Mouse (Mus musculus): ENCODE data around the gene Tmem94.
A peak's percentile ranks its signal among the peaks of the same experiment; 100 is the strongest.

The Tmem94 gene

DNA sequence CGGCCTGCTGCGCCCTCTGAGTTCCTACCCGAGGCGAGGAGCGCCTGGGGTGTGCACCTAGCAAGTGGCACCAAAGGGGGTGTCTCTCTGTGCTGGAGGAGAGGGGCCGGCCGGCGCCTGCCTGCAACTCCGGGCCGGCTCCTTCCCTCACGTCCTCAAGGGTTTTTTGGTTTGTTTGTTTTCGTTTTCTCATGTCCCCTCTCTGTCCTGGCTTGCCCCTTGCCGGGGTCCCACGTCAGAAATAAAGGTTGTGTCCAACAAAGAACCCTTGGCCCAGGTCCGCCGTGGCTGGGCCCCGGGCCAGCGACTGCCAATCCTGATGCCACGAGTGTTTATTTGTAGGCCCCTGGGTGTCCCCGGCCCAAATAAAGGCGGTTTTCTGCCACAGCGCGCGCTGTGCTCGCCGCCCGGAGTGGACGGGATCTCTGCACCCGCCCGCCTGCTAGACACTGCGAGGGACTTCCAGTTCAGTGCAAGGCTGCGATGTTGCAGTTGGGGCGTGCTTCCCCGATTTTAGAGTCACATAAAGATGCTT, 441 bp downstream of the Tmem94 start:
- peak; percentile 89 for DNase-seq (ENCODE audit: extremely low read depth, insufficient read length, low spot score)

DNA sequence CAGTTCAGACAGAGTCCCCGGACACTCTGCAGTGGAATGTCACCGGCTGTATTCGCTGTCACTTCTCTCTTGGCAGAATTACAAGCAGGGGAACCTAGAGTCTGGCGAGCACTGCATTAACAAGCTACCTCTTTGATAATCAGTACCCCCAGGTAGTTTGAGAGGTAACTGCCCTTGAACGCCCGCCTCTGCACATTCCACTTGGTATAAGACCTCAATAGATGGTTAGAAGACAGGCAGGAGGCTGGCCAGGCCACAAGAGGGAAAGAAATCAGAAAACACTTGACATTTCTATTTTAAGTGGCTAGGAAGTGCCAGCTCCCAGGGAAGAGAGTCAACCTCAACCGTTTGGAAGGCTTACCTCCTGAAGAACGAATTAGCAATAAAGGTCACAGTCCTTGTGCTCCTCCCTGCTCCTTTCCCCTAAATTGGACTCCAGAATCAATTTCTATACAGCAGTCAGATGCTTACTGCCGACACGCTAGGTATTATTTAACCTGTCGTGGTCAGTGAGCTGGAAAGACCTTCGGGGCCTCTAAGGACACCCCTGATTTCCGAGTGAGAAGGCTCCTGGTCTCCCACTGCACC, 1.2 kb downstream of the Tmem94 start:
- DNase-seq (ENCODE audit: extremely low read depth, insufficient read length, low spot score) = no peak

DNA sequence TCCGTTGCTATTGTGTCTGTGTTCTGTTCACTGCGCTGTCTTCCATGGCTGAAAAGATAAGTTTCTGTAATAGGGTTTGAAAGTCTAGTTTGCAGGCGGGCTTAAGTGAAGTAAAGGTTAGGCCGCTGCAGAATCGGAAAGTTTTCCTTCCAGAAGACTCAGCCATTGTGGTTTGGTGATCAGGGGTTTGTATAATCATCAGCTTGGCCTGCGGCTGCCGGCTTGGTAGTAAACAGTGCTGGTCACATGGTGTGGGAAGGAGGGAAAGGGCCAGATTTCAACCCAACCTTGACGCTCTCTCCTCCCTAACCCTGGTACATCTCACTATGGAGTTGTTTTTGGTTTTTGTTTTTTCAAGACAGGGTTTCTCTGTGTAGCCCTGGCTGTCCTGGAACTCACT, 1.7 kb downstream of the Tmem94 start:
- no peak for DNase-seq (ENCODE audit: extremely low read depth, insufficient read length, low spot score)

DNA sequence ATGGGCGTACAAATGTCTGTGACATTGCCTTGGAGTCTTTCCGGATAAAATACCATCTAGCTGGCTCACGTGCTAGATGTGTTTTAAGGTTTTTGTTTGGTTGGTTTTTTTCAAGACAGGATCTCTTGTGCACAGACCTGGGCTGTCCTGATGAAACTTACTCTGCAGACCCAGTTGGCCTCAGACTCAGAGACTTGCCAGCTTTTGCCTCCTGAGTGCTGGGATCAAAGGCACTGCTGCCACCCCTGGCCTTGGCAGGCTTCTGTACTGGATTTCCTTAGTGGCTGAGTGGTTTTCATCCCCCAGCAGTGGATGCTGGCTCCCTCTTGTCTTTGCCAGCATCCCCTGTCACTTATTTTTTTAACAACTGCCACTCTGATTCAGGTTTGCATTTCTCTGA, 3.7 kb downstream of the Tmem94 start:
- DNase-seq (ENCODE audit: extremely low read depth, insufficient read length, low spot score) = no peak

DNA sequence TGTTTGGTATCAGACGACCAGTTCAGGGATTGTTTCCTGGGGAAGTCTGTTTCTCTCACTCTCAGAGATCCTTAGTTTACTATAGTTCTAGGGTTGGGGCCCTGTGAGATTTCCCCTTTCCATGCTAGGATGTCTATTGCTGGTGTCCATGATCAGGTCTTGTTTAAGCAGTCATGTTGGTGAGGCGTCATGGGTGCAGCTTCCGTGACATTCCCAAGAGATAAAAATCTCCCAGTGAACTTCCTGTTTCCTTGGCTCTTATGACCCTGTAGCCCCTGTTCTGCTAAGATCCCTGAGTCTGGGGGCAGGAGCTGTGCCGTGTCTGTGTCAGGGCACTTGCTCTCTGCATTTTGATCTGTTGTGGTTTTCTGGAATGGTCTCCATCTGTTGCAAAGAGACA, 9.4 kb downstream of the Tmem94 start:
- DNase-seq (ENCODE audit: extremely low read depth, insufficient read length, low spot score) = no peak

DNA sequence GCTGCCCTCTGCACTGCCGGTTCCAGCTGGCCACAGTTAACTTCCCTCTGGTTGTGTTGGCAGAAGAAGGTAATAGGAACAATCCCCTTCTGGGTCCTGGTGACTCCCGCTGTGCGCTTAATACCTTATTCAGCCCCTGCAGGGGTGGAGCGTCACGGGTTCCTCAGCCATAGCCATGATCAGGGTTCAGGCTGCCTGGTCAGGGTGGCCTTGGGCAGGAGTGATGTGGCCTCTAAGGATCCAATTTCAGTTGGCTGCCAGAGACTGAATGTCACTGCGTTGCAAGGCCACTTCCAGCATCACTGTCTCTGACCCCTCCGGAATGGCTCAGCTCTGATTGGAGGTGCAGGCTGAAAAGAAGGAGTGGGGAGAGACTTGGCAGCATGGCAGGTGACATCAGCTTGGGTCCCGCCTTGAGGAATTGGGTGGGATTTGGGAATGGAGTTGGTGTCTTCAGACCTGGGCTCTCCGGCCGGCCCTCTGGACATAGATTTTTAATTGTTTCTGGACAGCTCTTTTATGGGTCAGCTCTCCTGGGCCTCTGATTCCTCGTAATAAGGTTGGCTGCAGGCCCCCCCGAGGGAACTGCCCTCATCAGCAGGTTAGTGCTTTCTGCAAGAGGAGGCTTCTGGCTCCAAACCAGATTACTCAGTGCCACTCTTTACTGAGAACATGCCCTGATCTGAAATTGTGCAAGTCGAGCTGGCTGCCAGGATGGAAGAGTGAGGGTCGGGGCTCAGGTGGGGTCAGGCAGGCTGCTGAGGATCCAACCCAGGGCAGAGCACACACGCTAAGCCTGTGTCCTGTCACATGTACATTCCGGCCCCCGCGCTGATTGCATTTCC, 10.8 kb downstream of the Tmem94 start:
- DNase-seq (ENCODE audit: extremely low read depth, insufficient read length, low spot score) = peak; percentile 69

DNA sequence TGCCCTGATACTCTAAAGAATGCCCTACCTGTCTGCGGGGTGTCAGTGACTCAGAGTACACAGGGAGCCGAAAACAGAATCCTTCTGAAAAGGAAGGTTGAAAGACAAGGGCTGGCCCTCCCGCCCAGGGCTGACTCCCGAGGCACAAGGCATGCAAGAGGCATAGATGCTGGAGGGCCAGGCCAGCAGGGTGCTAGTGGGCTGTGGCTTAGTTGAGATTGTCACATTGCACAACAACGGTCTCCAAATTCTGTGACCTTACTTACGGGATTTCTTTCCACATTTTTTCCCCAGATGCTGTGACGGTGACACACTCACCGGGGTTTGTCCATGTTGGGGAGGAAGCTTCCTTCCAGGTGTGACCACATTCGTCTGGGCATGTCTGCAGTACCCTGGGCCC, 11.7 kb downstream of the Tmem94 start:
- no peak for DNase-seq (ENCODE audit: extremely low read depth, insufficient read length, low spot score)

DNA sequence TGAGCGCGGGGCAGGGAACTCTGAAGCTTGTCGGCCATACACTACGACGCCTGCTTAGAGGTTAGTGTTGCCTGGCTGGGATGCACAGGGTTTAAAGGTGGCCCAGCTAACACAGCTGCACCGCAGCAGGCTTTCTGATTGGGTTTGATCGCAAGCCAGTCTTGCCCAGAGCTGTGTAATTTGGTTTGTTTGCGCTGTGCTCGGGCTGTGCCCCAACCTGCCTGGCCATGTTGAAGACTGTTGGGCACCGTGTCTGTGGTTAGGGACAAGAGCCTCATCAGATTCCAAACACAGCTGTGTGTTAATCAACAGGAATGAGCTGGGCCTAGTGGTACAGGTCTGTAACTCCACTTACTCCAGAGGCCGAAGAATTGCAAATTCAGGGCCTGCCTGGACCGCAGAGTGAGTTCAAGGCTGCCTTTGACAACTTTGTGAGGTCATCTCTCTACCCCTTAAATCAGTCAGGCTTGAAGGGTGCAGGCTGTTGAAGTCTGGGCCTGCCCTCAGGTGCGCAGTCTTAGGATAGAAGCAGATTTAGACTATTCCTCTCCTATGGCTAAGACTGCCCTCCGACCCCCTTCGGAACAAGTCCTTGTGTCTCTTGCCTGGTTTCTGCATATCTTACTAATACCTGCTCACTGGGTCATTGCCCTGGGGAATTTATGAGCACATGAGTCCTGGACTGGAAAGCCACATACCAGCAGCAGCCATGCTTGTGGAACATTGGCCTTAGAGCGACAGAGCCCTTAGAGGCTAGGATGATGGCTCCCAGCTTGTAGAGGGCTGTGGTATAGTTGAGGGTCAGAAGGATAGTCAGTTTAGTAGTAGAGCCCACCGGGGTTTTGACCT, 12.5 kb downstream of the Tmem94 start:
- DNase-seq (ENCODE audit: extremely low read depth, insufficient read length, low spot score) = no peak

DNA sequence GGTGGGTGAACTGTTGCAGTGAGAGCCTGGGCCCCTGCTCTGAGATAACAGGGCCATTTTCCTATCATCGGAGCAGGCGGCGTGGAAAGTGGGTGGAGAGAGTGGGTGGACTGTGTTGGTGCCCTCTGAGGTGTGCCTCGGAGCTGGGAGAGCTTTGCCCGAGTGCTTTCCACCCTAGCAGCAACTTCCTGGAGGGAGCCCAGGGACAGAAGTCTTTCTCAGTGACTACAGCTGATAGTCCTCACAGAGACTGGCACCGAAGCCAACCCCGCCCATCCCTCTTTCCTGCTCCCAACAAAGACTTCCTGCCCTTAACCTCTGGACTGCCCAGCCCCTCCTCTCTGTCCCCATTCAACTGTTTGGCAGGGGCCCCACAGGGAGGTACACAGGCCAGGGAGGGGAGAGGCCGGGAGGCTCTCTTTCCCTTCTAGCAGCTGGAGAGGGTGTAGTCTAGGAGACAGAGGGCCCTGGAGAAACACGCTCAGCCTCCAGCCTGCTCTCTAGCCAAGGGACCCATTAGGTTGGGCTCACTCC, 13.9 kb downstream of the Tmem94 start:
- DNase-seq (ENCODE audit: extremely low read depth, insufficient read length, low spot score) = peak; percentile 75

DNA sequence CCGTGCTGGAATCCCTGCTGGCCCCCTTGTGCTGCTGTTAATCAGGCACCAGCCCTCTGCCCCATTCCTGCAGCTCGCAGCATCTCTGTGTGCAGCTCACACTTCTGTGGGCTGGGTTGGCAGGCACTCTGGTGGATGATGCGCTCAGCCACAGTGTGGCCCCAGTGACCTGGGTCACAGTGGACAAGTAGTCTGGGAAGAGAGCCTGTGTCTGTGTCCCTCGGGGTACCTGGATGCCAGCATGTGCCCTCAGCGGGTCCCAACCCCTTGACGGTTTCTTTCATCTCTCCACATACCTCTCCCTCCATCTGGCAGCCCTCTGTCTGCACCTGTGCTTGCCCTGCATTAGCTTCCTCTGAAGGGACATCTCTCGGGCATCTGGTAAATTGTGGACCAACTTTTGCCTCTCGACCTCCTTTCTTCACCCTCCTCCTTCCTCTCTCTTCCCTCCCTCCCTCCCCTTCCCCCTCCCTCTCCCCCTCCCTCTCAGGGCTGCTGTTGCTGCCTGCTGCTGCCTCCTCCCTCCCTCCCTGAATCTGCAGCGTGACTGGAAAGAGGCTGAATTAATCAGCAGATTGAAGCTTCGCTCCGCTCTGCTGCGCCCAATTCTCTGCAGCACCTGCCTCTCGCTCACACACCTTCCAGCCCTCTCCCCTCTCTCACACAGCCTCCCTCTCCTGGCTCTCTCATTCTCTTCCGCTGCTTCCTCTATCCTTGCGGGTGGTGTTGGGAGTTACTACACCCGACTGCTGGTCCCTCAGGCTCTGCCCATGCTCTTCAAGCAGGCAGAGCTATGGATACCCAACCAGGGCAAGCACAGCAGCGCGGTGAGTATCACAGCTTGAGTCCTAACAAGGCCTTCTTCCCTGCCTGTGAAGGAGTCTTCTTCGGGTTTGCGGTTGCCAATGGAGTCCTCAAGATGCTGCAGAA, 15.2 kb downstream of the Tmem94 start:
- no peak for DNase-seq (ENCODE audit: extremely low read depth, insufficient read length, low spot score)

DNA sequence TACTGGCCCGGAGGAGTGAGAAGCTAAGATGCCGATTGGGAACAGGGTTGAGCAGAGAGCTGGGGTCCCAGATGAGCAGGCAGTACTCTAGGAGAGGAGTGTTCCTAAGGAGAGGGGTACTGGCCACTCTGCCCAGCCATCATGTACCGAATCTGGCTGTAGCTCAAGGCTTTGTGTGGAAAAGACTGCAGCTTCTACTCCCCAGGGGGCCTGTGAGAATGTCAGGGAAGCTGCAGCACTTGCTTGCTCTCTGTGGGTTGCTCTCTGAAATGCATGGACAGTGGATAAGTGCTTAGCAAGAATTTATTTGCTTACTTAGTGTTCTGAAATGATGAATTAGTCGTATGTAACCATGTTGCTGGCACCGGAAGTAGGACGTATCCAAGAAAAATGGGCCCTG, 21.2 kb downstream of the Tmem94 start:
- no peak for DNase-seq (ENCODE audit: extremely low read depth, insufficient read length, low spot score)

DNA sequence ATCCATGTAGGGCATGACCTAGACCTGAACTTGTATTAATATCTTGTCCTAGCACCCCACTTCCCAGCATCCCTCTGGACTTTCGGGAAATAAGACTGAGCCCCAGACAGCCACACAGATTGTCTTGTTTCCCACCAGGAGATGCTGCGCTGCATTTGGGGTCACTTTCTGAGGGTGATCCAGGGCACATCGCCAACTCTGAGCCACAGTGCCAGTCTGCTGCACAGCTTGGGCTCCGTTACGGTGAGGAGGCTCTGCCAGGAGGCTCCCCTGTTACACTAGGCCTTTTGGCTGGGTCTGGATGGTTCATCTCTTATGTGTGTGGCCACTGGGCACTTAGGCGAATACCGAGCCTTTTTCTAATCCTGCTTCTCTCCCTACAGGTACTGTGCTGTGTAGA, 24.6 kb downstream of the Tmem94 start:
- no peak for DNase-seq (ENCODE audit: extremely low read depth, insufficient read length, low spot score)

DNA sequence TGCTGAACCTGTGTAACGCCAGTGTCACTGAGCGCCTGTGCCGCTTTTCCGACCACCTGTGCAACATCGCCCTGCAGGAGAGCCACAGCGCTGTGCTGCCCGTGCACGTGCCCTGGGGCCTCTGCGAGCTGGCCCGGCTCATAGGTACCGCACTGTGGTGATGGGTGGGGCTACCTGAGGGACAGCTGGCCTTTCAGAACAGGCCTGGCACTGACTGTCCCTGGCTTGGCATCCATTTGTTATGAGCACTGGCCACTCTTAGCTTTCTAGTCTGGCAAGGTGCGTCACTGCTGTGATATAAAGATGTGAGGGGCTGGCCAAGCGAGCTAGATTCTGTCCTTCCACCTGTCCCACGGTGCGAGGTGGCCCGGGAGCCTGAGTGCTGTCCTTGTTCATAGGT, 26.7 kb downstream of the Tmem94 start:
- DNase-seq (ENCODE audit: extremely low read depth, insufficient read length, low spot score) = no peak

DNA sequence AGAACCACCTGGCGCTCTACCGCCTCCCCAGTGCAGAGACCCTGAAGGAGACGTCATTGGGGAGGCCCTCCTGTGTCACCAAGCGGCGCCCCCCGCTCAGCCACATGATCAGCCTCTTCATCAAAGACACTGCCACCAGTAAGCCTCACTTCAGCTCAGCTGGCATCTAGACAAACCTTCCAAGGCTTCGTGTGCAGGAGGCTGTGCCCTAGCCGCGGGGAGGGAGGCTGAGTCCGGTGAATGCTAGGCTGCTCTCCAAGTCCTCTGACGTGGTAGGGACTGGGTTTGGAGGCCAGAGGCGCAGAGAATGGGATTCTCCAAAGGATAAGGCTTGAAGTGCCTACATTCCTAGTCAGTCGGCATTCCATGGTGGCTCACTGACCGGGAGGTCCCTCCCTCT, 27.1 kb downstream of the Tmem94 start:
- no peak for DNase-seq (ENCODE audit: extremely low read depth, insufficient read length, low spot score)

DNA sequence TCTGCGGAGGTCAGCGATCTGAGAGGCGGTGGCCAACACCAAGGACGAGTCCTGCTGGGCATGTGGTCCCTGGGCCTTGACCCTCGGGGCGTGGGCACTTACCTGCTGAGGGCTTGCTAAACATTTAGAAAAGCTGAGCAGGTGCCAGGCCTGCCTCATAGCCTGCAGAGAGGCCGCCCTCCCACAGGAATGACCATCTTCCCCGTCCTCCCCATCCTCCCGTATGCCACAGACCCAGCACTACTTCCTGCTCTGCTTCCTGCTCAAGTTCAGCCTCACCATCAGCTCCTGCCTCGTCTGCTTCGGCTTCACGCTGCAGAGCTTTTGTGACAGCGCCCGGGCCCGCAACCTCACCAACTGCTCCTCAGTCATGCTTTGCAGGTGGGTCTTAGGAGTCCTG, 31.7 kb downstream of the Tmem94 start:
- DNase-seq (ENCODE audit: extremely low read depth, insufficient read length, low spot score) = no peak

DNA sequence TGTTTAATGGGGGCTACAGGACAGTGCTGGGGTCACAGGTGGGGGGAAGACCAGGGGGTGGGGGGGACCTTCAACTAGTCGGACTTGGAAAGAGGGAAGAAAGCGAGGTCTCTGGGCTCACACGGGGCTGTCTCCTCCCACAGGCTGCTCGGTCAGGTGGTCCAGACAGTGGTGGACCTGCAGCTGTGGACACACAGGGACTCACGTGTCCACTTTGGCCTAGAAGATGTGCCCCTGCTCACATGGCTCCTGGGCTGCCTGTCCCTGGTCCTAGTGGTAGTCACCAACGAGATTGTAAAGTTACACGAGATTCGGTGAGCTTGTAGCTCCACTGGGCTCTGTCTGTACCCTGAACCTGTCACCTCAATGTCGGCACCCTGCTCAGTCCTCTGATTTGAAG, 32.4 kb downstream of the Tmem94 start:
- DNase-seq (ENCODE audit: extremely low read depth, insufficient read length, low spot score) = no peak

DNA sequence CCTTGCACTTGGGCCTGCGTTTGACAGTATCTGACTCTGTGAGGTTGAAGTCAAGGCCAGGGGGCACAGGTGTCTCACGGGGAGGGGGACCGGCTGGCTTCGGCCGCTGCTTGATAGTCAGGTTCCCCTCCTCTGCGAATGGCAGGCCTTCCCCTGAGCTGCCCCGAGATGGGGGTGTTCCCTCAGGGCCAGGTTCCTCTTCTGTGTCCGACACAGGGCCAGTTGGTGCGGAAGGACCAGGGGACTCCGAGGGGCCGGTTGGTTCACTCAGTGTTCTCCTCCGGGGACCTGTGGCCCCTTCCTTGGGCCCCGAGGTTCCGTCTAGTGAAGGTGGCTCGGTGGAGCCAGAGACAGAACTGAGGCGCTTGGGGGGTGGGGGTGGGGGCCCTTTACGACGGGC, 35.7 kb downstream of the Tmem94 start:
- no peak for DNase-seq (ENCODE audit: extremely low read depth, insufficient read length, low spot score)

DNA sequence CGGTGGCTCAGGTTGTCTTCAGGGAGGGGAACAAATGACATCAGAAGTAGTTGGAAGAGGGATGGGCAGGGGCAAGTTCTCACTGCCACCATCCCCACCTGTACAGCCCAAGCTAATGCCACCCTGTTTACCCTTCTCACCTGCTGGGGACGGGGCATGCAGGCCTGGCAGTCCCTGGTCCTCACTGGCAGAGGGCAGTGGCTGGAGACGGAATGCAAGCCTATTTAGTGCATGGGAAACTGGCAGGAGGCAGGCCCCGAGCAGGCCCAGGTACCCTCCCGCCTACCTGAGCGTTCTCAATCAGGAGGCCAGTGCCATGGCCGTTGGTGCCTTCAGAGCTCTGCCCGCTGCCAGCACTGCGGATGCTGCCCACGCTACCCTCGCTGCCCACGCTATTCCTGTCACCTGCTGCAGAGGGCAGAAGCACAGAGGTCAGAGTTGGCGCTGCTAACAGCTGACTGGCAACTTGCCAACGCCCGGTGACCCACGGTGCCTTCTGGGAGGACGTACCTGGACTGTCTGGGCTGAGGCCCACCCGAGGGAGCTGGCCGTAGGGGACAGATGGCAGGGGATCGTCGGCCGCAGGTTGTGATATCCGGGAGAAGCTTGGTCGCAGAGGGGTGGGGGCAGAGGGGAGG, 38.0 kb downstream of the Tmem94 start:
- DNase-seq (ENCODE audit: extremely low read depth, insufficient read length, low spot score) = no peak

DNA sequence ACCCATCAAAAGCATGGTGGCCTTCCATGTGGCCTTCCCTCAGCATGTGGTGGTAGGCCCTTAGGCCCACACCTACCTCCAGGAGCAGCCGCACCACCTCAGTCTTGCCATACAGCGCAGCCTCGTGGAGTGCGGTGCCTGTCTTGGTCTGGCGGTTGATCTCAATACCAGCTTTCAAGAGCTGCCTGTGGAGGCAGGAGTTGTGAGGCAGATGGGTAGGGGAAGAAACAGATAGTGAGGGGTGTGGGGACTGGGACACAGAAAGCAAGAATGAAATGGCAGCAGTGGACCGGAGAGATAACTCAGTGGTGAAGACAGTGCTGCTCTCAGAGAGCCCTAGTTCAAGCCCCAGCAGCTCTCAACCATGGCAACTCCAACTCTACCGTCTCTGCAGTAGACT, 39.8 kb downstream of the Tmem94 start:
- DNase-seq (ENCODE audit: extremely low read depth, insufficient read length, low spot score) = no peak

DNA sequence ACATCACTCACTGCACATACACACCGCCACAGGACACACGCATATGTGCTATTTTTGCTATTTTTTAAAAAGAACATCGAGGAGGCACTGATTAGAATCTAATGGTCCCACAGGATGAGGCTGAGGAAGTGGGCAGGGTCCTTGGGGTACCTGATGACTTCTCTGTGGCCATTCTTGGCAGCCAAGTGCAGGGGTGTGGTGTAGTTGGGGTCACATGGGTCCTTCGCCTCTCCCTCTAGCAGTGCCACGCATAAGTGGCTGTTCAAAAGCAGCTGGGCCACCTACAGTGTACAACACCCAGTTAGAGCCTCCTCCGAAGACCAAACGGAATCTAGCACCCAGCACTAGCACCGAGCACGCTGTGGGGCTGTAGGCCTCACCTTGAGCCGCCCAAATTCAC, 40.9 kb downstream of the Tmem94 start:
- no peak for DNase-seq (ENCODE audit: extremely low read depth, insufficient read length, low spot score)
